Mouse (Mus musculus) CH12.LX (cell line): ENCODE results near the gene Serpinb1b.

Source experiments
- CTCF ChIP-seq, 2 experiments: IDR thresholded peaks in 1 of 2; conservative IDR thresholded peaks in 1 of 2; 2 replicates each; pipeline ENCODE4 v1.5.1; 2011 to 2012; ENCODE audit warnings: low read depth in 2 of 2, low read length in 2 of 2, improper control_type of control experiment in 1 of 2, inconsistent platforms in 1 of 2, mild to moderate bottlenecking in 1 of 2, moderate library complexity in 1 of 2
- EP300 ChIP-seq: IDR thresholded peaks from 2 replicates; pipeline ENCODE4 v1.6.1; 2011; ENCODE audit warnings: low read length, improper control_type of control experiment
- KAT2A ChIP-seq: IDR thresholded peaks from 2 replicates; pipeline ENCODE4 v1.6.1; 2012; ENCODE audit warnings: low read length, improper control_type of control experiment, inconsistent platforms; ENCODE audit not compliant: insufficient replicate concordance
- MEF2A ChIP-seq: IDR thresholded peaks from 2 replicates; pipeline ENCODE4 v1.6.1; 2014; ENCODE audit warnings: low read depth, mild to moderate bottlenecking, inconsistent platforms, low read length, improper control_type of control experiment, borderline replicate concordance

- TF ChIP-seq MEF2A (no peak), CTCF (conservative IDR thresholded peaks at IDR 0.05 in 1 of 2, IDR thresholded peaks at IDR 0.05 in 1 of 2; ENCODE audit: low read depth in 2 of 2, low read length in 2 of 2) (no peak), KAT2A (no peak), EP300 (0 out of 2 replicates have a peak, but pooled peaks have one; percentile 22)
Measured at GRCm38 (mm10) chr13:33077026-33077685, 1.2 kb upstream of the Serpinb1b start.
